Mouse (Mus musculus): ENCODE results near the gene Cdc5l.

DNA sequence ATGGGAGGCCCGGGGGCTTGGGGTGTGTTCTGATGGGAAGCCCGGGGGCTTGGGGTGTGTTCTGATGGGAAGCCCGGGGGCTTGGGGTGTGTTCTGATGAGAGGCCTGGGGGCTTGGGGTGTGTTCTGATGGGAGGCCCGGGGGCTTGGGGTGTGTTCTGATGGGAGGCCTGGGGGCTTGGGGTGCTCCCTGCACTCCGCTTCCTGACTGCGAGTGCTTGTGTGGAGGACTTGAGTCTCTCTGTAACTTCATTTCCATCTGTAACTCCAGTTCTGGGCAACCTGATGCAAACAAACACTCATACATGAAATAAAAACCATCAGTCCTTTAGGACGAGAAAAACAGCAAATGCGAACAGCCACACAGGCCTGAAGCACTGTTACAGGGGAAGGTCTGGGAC lies 25.5 kb upstream of the Cdc5l start:
- TF ChIP-seq CTCF (IDR thresholded peaks at IDR 0.05; ENCODE audit: extremely low read depth, insufficient read depth, insufficient read length, insufficient replicate concordance) (no peak), POLR2A (IDR thresholded peaks at IDR 0.05; ENCODE audit: low read depth, low read length) (no peak)

Measured in spleen, adult 2 months (tissue).